Mouse (Mus musculus): Measurements from ENCODE around the gene Itpripl1. TPM values are rescaled to one million over a fixed set of nuclear protein-coding genes. Genes with fewer than 3 reads are reported as not detected.
"Not testable (repeated sequence)": the region's sequence is repeated elsewhere in the genome, so short reads cannot be mapped to it uniquely, and the experiment has no call there.

The Itpripl1 gene
- total and polyA plus RNA-seq, 2 experiments from 2014 or later: 11.0 to 16.0 TPM

DNA sequence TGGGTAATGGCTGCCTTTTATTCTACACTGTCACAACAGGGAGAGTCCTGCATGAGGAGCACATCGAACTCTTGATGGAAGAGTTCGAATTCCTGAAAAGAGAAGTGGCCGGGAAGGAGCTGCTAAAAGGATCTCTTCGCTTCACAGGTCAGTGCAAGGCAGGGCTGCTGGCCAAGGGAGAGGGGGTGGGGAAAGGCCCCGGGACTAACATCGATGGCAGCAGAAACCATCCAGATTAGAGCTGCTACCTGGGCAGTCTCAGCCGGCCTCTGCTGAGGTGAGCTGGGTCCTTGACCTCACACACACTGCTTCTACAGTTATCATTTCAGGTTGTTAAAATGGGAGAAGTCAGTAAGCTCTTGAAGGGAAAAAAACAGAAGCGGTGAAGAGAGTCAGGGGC is 51.2 kb downstream of the Itpripl1 start:
- Histone ChIP-seq H3K36me3 (ENCODE audit: insufficient read depth) (no peaks in the 10 kb centered on the region), H3K4me1 (ENCODE audit: insufficient read depth) (no peaks in the 10 kb centered on the region), H3K4me3 (ENCODE audit: low read depth, low read length) (no peak overlapping the region), H3K27ac (ENCODE audit: low read depth, low read length) (no peak overlapping the region), H3K27me3 (ENCODE audit: insufficient read depth, low read length) (no peaks in the 10 kb centered on the region), H3K4me2 (ENCODE audit: low read depth) (no peak overlapping the region), H3K9me3 (ENCODE audit: low read length) (no peaks in the 10 kb centered on the region), H3K9ac (no peak overlapping the region)
- DNase-seq (no peak), ATAC-seq (no peak)
- no peak for TF ChIP-seq CTCF (IDR thresholded peaks at IDR 0.05; ENCODE audit: low read depth)
- WGBS: 78% methylated on average over 8 of the region's 8 CpGs

GRCm38 (mm10) chr2:127090151-127090550 is 53.1 kb downstream of the Itpripl1 start:
- not testable (repeated sequence) for H3K9ac ChIP-seq; DNase-seq; H3K27me3 ChIP-seq (ENCODE audit: insufficient read depth, low read length); H3K27ac ChIP-seq (ENCODE audit: low read depth, low read length); H3K4me1 ChIP-seq (ENCODE audit: insufficient read depth); H3K36me3 ChIP-seq (ENCODE audit: insufficient read depth); H3K4me3 ChIP-seq (ENCODE audit: low read depth, low read length); ATAC-seq; H3K4me2 ChIP-seq (ENCODE audit: low read depth); H3K9me3 ChIP-seq (ENCODE audit: low read length)

Other genes with a start within 250 kb of the Itpripl1 start
- 38.9 and 55.3 TPM in 2 replicates for gene Sppl2a, start 210.2 kb downstream of the Itpripl1 start, total RNA-seq (2014; rRNA removed)
- gene Sppl2a, start 210.2 kb downstream of the Itpripl1 start, polyA plus RNA-seq (2015; fragmentation: Nextera tagmentation; extraction: Ambion mirVana): 24.8 and 30.5 TPM in 2 replicates
- 17.1 and 18.7 TPM in 2 replicates for gene Ap4e1, start 134.7 kb downstream of the Itpripl1 start, total RNA-seq (2014; rRNA removed)
- gene Ap4e1, start 134.7 kb downstream of the Itpripl1 start, polyA plus RNA-seq (2015; fragmentation: Nextera tagmentation; extraction: Ambion mirVana): 2.9 and 5.8 TPM in 2 replicates
- gene Blvra, start 72.8 kb downstream of the Itpripl1 start, total RNA-seq (2014; rRNA removed): 13.8 and 20.7 TPM in 2 replicates
- 29.4 and 32.6 TPM in 2 replicates for gene Blvra, start 72.8 kb downstream of the Itpripl1 start, polyA plus RNA-seq (2015; fragmentation: Nextera tagmentation; extraction: Ambion mirVana)
- gene Ncaph, start 9.5 kb downstream of the Itpripl1 start, total RNA-seq (2014; rRNA removed): 8.0 and 10.9 TPM in 2 replicates
- gene Ncaph, start 9.5 kb downstream of the Itpripl1 start, polyA plus RNA-seq (2015; fragmentation: Nextera tagmentation; extraction: Ambion mirVana): 10.8 and 11.0 TPM in 2 replicates
- 0.48 and 0.62 TPM in 2 replicates for gene 1810024B03Rik, start 64.8 kb upstream of the Itpripl1 start, total RNA-seq (2014; rRNA removed)
- 0.96 and 1.7 TPM in 2 replicates for gene 1810024B03Rik, start 64.8 kb upstream of the Itpripl1 start, polyA plus RNA-seq (2015; fragmentation: Nextera tagmentation; extraction: Ambion mirVana)
- 88.8 and 111 TPM in 2 replicates for gene Snrnp200, start 64.9 kb upstream of the Itpripl1 start, total RNA-seq (2014; rRNA removed)
- 27.8 and 32.6 TPM in 2 replicates for gene Snrnp200, start 64.9 kb upstream of the Itpripl1 start, polyA plus RNA-seq (2015; fragmentation: Nextera tagmentation; extraction: Ambion mirVana)
- 32.8 and 50.3 TPM in 2 replicates for gene Ciao1, start 104.4 kb upstream of the Itpripl1 start, total RNA-seq (2014; rRNA removed)
- 27.8 and 33.1 TPM in 2 replicates for gene Ciao1, start 104.4 kb upstream of the Itpripl1 start, polyA plus RNA-seq (2015; fragmentation: Nextera tagmentation; extraction: Ambion mirVana)
- 85.2 and 94.4 TPM in 2 replicates for gene Tmem127, start 104.5 kb upstream of the Itpripl1 start, total RNA-seq (2014; rRNA removed)
- 61.6 and 74.6 TPM in 2 replicates for gene Tmem127, start 104.5 kb upstream of the Itpripl1 start, polyA plus RNA-seq (2015; fragmentation: Nextera tagmentation; extraction: Ambion mirVana)
- gene Stard7, start 126.8 kb upstream of the Itpripl1 start, total RNA-seq (2014; rRNA removed): 178 and 203 TPM in 2 replicates
- 89.3 and 110 TPM in 2 replicates for gene Stard7, start 126.8 kb upstream of the Itpripl1 start, polyA plus RNA-seq (2015; fragmentation: Nextera tagmentation; extraction: Ambion mirVana)
- 10.0 and 13.9 TPM in 2 replicates for gene Dusp2, start 192.7 kb upstream of the Itpripl1 start, total RNA-seq (2014; rRNA removed)
- 19.1 and 20.2 TPM in 2 replicates for gene Dusp2, start 192.7 kb upstream of the Itpripl1 start, polyA plus RNA-seq (2015; fragmentation: Nextera tagmentation; extraction: Ambion mirVana)
- not detected in 2 replicates for gene Astl, start 195.2 kb upstream of the Itpripl1 start, total RNA-seq (2014; rRNA removed)
- not detected in 2 replicates for gene Astl, start 195.2 kb upstream of the Itpripl1 start, polyA plus RNA-seq (2015; fragmentation: Nextera tagmentation; extraction: Ambion mirVana)
- gene Adra2b, start 219.8 kb upstream of the Itpripl1 start, total RNA-seq (2014; rRNA removed): 0.46 and 0.67 TPM in 2 replicates
- gene Adra2b, start 219.8 kb upstream of the Itpripl1 start, polyA plus RNA-seq (2015; fragmentation: Nextera tagmentation; extraction: Ambion mirVana): 0.38 and 0.80 TPM in 2 replicates